Mouse (Mus musculus): ENCODE results near the gene Sgcd.

The Sgcd gene

GRCm38 (mm10) chr11:47129992-47130391 is 858.8 kb downstream of the Sgcd start:
- no peak for DNase-seq

- DNase-seq: no peak
Observed at GRCm38 (mm10) chr11:47129166-47129565, 859.6 kb downstream of the Sgcd start.

- no peak for DNase-seq
Observed at GRCm38 (mm10) chr11:47128331-47128730, 860.4 kb downstream of the Sgcd start.

- DNase-seq: no peak
Observed at GRCm38 (mm10) chr11:47120874-47121273, 867.9 kb downstream of the Sgcd start.

GRCm38 (mm10) chr11:47117896-47118295 is 870.9 kb downstream of the Sgcd start:
- DNase-seq: no peak

GRCm38 (mm10) chr11:47114366-47114765 is 874.4 kb downstream of the Sgcd start:
- DNase-seq: no peak

- DNase-seq: no peak
Observed at GRCm38 (mm10) chr11:47113081-47113480, 875.7 kb downstream of the Sgcd start.

- no peak for DNase-seq
Observed at GRCm38 (mm10) chr11:47110314-47110713, 878.5 kb downstream of the Sgcd start.

GRCm38 (mm10) chr11:47107661-47108060 is 881.1 kb downstream of the Sgcd start:
- DNase-seq: peak; percentile 55

GRCm38 (mm10) chr11:47093296-47093912 is 895.4 kb downstream of the Sgcd start:
- DNase-seq: no peak

- no peak for DNase-seq
Observed at GRCm38 (mm10) chr11:47082517-47082916, 906.3 kb downstream of the Sgcd start.

- DNase-seq: peak; percentile 1
Observed at GRCm38 (mm10) chr11:47073538-47073937, 915.2 kb downstream of the Sgcd start.

- no peak for DNase-seq
Observed at GRCm38 (mm10) chr11:47071161-47071560, 917.6 kb downstream of the Sgcd start.

- no peak for DNase-seq
Observed at GRCm38 (mm10) chr11:47069769-47070384, 918.9 kb downstream of the Sgcd start.

GRCm38 (mm10) chr11:47063690-47064089 is 925.1 kb downstream of the Sgcd start:
- DNase-seq: no peak

GRCm38 (mm10) chr11:47050390-47050789 is 938.4 kb downstream of the Sgcd start:
- DNase-seq: no peak

- no peak for DNase-seq
Observed at GRCm38 (mm10) chr11:47049756-47050155, 939.0 kb downstream of the Sgcd start.

GRCm38 (mm10) chr11:47032318-47032717 is 956.5 kb downstream of the Sgcd start:
- no peak for DNase-seq

- DNase-seq: no peak
Observed at GRCm38 (mm10) chr11:47020874-47021273, 967.9 kb downstream of the Sgcd start.

GRCm38 (mm10) chr11:47018139-47018538 is 970.6 kb downstream of the Sgcd start:
- DNase-seq: peak; percentile 76

- DNase-seq: no peak
Observed at GRCm38 (mm10) chr11:47015683-47016082, 973.1 kb downstream of the Sgcd start.

- DNase-seq: no peak
Observed at GRCm38 (mm10) chr11:47014278-47014677, 974.5 kb downstream of the Sgcd start.

GRCm38 (mm10) chr11:47010166-47010565 is 978.6 kb downstream of the Sgcd start:
- DNase-seq: peak; percentile 8

GRCm38 (mm10) chr11:47005301-47005875 is 983.4 kb downstream of the Sgcd start:
- no peak for DNase-seq

Measured in retina, postnatal 1 day (tissue).